Mouse (Mus musculus): Measurements from ENCODE around the gene Ano4.

DNA sequence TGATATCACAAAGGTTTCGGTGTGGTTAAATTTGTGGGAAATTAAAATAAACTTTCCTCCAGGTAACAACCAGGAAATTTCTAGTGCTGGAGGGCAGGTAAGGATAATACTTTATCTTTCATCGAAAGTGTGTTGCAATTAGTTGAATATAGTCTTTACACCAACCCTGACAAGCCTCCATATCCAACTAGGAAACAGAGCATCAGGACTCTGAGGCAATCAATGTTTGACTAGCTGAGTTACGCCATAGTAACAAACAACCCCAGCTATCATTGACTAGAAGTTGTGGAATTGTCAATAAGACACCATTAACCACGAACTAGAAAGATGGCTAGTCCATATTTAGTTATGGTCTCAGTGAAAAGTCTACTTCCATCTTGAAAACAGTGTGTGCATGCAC, 246.4 kb downstream of the Ano4 start:
- TF ChIP-seq CTCF (conservative IDR thresholded peaks at IDR 0.05 in 1 of 2, IDR thresholded peaks at IDR 0.05 in 1 of 2; ENCODE audit: low read depth in 2 of 2, low read length in 2 of 2) (no peak), MEF2A (IDR thresholded peaks at IDR 0.05; ENCODE audit: borderline replicate concordance, low read depth, low read length) (no peak), TBP (conservative IDR thresholded peaks at IDR 0.05; ENCODE audit: low read depth, low read length) (no peak), ZMIZ1 (IDR thresholded peaks at IDR 0.05; ENCODE audit: low read depth, low read length) (no peak), MAX (IDR thresholded peaks at IDR 0.05; ENCODE audit: low read length) (no peak), MAZ (IDR thresholded peaks at IDR 0.05; ENCODE audit: low read depth, low read length) (no peak), JUN (IDR thresholded peaks at IDR 0.05; ENCODE audit: insufficient read depth, low read depth, low read length) (no peak), HCFC1 (IDR thresholded peaks at IDR 0.05; ENCODE audit: low read depth, low read length) (no peak), POLR2A (IDR thresholded peaks at IDR 0.05; ENCODE audit: low read depth, low read length) (no peak), IRF4 (IDR thresholded peaks at IDR 0.05; ENCODE audit: low read depth, low read length) (no peak), JUND (conservative IDR thresholded peaks at IDR 0.05; ENCODE audit: low read depth, low read length) (no peak), ZC3H11A (IDR thresholded peaks at IDR 0.05; ENCODE audit: low read depth, low read length) (no peak), MXI1 (IDR thresholded peaks at IDR 0.05; ENCODE audit: low read depth, low read length) (no peak), TCF12 (IDR thresholded peaks at IDR 0.05; ENCODE audit: low read depth, low read length) (no peak)

Data from CH12.LX (cell line).